Mouse (Mus musculus): ENCODE measurements at regions not wholly inside any gene's neighbourhood (a gene's known extent, or its start where the extent isn't known, plus 50 kb on each side); places are given as distances from the start of the nearest gene placed in this dataset.

DNA sequence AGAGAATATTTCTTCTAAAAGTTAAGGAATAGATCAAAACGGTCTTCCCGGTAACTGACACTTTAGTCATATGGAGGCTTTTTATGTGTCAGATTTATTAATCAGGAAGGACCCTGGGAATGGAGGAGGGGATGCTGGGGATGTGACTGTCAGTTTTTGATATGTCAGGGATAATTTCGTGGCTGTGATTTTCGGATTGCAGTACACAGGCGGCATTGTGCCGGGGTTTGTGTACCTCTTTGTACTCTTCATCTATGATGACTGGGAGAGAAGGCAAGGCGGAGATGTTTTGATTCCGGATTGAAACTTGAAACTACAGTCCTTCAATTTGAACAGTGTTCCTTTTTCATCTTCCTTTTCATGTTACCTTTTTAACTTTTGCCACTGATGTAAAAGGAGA is 344.2 kb downstream of the Mdfic start:
- no peak for DNase-seq (ENCODE audit: low spot score in 2 of 2)

DNA sequence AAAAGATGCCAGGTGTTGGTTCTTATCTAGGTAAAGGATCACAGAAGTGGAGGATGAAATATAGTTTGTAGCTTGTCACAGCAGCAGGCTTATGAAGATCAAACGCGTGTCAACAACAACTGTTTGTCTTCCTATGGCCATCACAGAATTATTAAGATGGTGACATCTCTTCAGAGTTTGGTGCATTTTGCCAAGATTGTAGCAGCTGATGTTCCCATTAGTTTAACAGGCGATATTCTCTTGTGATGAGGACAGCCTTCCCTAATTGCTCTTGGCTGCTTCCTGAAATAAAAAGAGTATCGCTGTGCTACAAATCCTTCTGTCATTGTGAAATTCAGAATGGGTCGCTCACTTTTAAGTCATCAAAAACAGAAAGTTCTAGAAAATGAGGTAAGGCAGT is 344.7 kb downstream of the Mdfic start:
- no peak for DNase-seq (ENCODE audit: low spot score in 2 of 2)

DNA sequence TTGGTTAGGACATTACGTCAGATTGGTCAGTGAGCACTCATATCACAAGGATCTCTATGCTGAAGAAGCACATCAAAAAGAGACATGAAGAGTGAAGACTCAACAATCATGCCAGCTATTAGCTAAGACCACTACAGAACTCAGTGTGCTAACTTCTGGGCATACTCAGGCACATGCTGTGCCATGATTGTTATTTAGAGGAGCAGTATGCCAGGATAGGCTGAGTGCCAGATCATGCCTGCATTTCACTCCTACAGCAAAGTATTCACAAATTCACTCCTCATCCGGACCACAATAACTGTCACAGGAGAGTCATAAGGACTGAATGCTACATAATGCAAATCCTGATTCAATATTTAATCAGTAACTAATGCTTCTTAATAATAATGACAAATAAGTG is 355.8 kb downstream of the Mdfic start:
- DNase-seq (ENCODE audit: low spot score in 2 of 2), result no peak

DNA sequence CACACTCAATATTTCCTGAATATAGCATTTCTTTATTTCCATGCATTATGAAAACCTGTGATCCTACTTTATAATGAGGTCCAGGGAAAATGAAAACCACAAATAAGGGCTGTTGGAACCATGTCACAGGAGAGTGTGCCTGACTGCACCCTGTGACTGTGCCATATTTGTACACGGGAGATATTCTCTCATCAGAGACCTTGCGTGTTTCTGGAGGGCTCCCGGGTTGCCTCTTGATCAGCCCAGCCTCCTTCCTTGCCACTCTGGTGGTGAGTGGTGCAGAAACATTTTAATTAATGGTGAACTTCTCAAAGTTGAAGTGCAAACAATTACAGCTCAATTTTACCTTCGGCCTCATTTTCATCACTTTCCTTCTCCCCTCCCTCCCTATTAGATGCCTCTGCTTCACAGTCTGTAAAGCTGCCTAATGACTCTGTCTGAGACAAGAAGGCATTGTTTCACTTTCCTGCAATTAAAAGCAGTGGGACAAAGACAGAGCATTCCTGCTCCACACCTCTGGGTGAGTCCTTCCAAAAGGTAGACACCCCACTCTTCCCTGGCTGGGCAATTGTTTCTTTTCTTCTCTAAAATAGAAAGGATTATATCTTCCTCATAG is 356.8 kb downstream of the Mdfic start:
- no peak for DNase-seq (ENCODE audit: low spot score in 2 of 2)

DNA sequence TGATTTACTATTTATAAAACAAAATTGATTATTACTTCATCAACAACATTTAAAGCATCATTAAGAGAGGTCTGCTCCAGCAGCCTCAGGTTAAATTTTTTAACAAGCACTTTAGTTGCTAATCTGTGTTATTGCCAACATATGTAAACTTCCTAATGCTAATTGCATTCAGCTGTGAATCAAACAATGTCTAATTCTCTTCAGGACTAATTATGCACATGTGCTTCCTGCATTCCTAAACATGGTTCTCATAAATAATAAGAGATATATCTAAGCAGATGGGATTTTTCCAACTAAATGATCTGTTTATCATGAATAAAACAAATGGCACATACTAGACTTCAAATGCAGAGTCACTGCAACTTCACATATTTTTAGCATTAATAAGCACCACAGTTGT is 357.5 kb downstream of the Mdfic start:
- DNase-seq (ENCODE audit: low spot score in 2 of 2), result no peak

DNA sequence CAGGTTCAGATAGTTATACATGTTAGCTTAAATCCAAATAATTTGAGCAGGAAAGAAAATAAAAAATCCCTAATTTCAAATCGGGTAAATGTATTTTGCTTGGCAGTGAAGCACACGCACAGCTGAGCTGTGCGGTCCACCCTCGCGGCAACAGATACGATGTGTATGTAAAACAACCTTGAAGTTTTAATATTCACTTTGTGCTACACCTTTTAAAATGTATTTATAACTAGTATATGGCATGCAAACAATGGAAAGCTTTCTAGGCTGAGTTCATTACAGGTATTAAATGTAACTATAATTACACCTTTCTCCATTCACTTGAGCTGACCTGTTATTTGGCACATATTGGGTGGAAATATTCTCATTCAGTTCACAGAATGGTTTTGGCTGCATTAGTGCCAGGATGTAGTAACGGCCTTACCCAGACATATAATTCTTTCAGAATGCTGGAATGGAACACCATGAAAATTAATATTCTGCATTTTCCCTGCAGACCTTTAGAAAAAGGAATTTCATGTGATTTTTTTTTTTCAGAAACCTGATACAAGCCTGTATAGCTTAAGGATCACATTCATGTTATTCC is 366.6 kb downstream of the Mdfic start:
- DNase-seq (ENCODE audit: low spot score in 2 of 2), result no peak

DNA sequence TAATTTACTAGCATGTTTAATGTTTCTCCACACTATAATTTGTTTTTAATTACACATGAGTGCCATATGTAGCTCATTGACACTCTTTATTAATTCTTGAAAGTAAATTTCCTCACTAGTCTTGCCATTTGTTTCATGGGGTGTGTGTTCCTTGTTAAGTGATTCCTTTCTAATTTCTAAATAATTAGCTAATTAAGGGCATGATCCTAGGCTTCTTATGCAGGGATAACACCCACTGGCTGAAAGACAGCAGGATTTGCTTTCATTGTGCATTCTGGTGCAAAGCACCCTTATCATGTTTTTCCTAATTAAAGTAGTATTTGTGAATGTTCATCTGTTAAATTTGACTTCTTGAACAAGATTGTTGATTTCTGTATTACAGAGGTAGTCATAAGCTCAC is 378.3 kb downstream of the Mdfic start:
- DNase-seq (ENCODE audit: low spot score in 2 of 2), result no peak

DNA sequence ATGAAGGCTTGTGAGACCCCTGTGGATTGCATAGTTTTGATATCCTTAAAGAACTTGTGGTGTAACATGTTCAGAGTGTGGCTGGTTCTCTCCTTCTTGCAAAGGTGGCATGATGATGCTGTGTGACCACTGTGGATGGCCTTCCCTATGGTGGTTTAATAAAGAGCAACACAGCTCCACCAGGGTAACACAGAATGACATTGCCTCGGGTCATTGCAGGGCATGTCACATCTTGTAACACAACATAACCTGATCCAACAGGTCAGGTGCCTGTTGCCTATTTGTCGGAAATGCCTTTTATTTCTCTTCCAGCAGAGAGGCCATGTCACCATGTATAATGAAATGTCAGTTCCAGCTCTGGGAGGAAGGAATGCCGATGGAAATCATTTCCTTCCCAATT is 420.5 kb downstream of the Mdfic start:
- DNase-seq (ENCODE audit: low spot score in 2 of 2), result no peak

DNA sequence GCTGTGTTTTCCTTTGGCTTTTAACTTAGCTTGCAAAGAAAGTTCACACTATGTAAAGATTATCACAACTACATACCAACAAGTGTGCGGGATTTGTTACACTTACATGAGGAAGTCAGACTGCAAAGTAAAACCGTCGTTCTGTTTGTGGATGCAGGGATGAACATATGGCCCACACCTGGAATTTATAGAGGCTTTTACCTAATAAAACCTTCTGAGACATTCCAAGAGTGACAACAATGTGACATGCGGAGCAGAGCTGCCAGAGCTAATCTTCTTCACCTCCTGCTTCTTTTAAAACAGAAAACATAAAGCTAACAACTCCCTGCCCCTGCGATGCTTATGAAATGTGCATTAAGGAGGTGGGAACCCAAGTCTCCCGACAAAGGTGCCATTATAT is 424.1 kb downstream of the Mdfic start:
- DNase-seq (ENCODE audit: low spot score in 2 of 2), result no peak

DNA sequence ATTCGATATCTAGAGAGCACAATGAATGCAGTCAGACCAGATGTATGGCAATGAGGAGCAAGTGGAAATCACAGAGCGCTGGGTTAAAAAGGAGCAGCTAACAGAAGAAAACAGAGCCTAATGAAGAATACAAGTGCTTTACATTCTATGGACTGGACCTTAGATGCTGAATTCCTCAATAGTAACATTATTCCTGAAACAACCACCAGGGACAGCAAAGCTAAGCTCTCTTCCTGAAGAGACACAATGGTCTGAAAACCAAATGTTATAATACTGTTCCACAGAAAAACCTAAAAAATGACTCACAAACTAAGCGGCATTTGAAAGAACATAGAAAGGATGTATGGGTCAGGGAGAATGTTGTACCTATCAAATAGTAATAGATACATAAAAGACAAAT is 430.1 kb downstream of the Mdfic start:
- no peak for DNase-seq (ENCODE audit: low spot score in 2 of 2)

DNA sequence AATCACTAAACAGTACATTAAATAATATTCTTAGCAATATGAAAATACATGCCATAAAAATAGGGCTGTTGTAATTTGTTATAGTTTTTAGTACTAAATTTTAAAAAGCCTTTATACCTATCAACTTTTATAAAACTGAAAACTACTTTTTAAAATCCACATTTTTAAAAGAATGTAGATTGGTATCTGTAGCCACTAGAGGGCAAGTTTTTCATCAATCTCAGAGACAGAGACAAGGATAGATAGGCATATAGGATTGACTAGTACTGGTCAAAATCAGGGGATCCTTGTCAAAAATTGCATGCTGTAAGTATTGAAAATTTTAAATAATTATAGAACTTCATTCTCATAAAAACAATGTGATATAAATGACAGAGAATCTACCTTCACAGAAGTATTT is 431.0 kb downstream of the Mdfic start:
- DNase-seq (ENCODE audit: low spot score in 2 of 2), result no peak

DNA sequence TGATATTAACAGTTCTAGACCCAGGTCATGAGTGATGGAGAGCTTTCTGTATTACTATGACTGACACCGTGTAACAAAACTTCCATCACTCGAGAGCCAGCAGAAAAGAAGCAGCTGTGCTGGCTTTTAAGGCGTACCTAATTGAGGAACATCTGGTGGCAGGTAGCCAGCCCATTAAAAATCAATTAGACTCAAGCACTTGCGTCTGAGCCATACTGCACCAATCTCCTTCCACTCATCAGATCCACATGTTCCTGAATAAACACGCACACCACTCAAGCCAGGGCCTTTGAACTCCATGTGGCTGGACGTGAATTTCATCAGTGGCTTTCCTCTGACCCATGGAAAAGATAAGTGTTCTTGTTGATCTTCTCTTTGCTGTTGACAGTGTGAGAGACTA is 432.2 kb downstream of the Mdfic start:
- DNase-seq (ENCODE audit: low spot score in 2 of 2), result no peak

DNA sequence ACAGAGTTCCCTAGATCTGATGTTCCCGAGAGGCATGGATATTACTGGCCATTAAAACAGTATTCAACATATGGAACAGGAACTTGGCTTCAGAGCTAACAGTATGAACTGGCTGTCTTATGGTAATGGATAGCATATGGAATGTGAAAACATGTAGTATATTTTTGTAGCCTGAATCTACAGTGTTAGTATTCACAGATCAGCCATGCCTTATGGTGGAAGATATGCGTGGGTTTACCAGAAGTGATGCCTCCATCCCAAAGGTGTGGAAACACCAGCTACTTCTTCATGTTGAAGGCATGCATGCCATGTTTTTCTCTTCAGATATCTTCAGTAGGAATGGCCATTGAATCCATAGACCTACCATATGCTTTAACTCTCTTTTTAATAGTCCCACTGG is 444.6 kb downstream of the Mdfic start:
- no peak for DNase-seq (ENCODE audit: low spot score in 2 of 2)

DNA sequence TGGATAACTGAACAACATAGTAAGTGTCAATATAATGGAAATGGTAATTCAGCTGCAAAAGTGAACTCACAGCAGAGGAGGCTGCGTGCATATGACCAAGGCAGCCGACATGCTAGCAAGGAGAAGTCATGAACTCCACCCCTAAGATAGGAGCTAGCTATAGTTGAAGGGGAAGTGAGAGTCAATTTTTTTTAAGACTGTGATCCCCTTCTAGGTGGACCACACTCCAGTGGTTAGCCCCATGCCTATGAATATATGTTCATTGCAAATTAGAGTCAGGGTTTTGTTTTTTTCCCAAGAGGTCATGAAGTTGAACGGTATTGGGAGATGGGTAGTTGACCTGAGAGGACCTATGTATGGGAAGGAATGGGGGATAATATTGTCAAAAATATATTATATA is 451.4 kb downstream of the Mdfic start:
- DNase-seq (ENCODE audit: low spot score in 2 of 2), result no peak

DNA sequence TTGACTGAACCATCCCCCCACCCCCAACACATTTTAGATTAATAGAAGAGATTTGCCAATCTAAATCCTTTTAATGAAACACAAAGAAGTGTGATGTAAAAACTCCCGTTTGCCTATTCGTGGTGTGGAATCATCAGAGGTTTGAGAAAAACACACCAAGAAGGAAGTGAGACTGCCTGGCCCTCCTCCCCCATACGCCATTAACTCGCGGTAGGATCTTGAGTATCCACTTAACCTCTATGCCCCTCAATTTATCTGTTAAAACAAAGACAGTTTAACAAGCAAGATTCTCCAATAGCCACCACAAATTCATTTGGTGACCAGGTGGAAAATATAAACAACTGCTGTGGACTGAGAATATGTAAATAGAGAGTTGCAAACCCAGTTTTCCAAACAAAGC is 456.9 kb downstream of the Mdfic start:
- no peak for DNase-seq (ENCODE audit: low spot score in 2 of 2)

DNA sequence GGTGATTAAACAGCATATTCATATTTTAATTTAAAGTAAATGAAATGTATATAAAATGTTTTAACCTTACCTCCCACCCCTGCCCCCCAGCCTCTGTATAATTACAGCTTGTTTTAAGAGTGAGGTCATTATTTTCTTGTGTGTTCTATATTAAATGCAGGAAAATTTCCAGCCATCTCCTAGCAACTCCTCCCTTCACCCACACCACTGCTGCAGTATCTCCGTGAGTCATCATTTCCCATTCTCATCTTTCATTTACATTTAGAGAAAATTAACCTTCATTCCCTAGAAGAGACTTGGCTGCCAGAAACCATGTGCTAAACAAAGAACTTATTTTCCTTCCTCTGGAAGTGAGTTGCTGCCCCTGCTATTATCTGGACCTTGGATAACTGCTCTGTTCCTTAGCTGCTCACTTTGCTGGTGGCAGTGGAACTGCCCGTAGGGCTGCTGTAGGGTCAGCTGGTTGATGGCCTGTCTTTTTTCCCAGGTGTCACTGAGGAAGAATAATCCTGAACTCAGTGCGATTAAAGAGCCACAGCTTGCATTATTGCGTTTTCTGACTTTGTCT is 467.6 kb downstream of the Mdfic start:
- DNase-seq (ENCODE audit: low spot score in 2 of 2), result no peak

DNA sequence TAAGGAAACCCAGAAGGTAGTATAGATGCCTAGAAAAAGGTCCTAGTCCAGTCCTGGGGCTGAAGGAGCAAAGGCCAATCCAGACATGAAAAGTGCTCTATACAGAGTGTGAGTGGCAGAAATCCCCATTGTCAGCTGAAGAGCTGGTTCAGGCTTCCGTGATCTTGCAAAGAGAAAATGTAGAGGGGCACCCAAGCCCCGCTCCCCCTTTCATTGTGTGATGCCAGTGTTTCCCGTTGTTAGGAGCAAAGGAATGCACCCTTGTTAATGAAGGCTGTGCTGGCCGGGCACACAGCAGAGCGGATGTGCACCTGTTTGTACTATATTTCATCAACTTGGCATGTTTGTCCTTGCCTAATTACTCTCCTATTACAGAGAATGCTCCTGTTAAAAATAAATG is 492.5 kb downstream of the Mdfic start:
- no peak for DNase-seq (ENCODE audit: low spot score in 2 of 2)

DNA sequence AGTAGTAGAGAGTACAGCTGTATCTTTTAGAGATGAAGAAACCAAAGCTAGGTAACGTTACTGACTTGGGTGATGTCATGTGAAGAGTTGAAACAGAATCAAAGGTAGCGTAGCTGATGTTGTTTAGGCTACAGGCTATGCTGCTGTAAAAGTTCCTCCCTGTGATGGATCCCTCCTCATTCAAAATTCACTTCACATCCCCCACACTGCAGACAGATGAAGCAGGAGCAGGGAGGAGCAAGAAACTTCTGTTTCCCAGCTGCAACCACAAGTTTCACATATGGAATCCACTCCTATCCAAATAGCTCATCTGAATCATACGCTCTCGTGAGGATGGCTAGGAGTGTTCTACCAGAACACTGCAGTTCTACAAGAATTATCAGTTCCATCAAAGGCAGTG is 493.2 kb downstream of the Mdfic start:
- no peak for DNase-seq (ENCODE audit: low spot score in 2 of 2)

DNA sequence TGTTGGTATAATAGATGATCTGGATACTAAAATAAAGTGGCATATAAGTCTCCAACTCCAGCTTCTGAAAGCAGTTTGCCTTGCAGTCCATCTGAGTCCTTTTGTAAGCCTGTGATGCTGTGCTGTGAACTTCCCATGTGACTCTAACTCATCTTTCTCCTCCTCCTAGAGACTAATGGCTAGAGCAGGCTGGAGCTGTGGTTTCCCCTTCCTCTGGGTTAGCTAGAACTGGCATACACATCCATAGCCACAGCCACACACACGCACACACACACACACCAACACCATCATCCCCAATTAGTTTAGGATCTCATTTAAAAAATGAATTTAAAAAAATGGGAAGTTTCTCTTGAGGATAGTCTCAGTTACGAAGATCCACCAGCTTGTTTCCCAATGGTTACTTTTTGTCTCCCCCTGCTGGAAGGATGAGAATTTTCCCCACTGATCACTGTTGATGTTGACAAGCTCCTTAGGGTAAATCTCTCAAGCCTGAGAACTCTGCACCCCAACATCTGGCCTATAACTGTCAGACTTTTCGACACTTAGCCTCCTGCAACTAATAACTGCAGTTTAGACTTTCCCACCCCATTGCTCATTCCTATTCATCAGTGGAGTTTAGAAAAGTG is 500.7 kb downstream of the Mdfic start:
- peak in 1 of 2 experiments; percentile 6 for DNase-seq (ENCODE audit: low spot score in 2 of 2)

Data from heart, adult 9 months (tissue).